Mouse (Mus musculus): Measurements from ENCODE around the gene Gfpt1.
"Not testable (repeated sequence)": the region's sequence is repeated elsewhere in the genome, so short reads cannot be mapped to it uniquely, and the experiment has no call there.

The Gfpt1 gene

DNA sequence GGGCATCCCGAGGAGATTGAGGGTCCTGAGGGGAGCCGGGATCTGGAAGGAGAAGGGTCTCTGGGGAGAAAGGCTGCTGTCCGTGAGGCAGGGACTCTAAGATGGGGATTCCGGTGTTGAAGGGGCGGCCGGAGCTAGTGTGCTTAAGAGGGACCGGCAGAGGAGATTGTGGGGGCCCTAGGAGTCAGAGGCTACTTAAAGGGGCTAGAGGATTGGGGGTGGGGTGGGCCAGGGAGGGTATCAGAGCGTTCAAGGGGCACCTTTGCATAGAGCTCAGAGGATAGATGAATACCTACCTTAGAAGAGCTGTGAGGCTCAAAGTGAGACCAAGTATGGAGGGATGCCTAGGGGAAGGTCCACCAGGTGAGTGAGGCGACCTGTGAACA, 478 bp downstream of the Gfpt1 start:
- no peak for DNase-seq

DNA sequence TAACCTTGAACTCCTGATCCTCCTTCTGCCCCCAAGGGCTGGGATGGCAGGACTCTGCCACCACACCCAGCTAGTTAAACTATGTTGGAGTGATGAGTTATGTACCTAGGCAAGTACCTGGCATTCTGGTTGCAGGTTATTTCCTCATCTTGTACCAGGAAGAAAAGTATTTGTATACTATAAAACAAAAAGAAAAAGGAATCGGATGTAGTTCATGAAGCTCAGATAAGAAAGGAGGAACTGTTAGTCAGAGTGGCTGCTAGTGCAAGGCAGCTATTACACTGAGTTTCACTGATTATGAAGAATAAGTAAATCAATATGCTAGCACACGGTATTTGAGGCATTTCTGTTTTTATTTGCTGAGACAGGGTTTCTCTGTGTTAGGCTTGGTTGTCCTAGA, 2.2 kb downstream of the Gfpt1 start:
- DNase-seq = no peak

DNA sequence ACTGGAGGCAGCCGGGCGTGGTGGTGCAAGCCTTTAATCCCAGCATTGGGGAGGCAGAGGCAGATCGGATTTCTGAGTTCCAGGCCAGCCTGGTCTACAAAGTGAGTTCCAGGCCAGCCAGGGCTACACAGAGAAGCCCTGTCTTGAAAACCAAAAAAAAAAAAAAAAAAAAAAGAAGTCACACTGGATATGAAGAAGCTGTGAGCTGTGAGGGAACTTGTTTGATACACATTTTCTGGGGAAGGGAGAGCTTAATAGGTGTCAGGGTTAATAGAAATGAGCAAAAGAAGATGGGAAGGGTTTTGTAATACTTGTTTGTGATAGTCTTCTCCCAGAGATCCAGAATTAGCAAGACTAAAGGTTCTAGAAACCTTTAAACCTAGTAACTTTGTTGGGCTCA, 2.9 kb downstream of the Gfpt1 start:
- no peak for DNase-seq

DNA sequence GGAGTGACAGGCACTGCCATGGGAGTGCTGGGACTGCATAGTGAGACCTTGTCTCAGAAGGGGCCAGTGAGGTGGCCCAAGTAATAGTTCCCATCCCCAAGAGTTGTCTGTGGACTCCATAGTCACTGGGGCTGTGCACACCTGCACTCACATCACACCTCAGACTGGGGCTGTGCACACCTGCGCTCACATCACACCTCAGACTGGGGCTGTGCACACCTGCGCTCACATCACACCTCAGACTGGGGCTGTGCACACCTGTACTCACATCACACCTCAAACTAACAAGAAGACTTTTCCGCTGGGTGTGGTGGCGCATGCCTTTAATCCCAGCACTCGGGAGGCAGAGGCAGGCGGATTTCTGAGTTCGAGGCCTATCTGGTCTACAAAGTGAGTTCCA, 6.1 kb downstream of the Gfpt1 start:
- DNase-seq = not testable (repeated sequence)

DNA sequence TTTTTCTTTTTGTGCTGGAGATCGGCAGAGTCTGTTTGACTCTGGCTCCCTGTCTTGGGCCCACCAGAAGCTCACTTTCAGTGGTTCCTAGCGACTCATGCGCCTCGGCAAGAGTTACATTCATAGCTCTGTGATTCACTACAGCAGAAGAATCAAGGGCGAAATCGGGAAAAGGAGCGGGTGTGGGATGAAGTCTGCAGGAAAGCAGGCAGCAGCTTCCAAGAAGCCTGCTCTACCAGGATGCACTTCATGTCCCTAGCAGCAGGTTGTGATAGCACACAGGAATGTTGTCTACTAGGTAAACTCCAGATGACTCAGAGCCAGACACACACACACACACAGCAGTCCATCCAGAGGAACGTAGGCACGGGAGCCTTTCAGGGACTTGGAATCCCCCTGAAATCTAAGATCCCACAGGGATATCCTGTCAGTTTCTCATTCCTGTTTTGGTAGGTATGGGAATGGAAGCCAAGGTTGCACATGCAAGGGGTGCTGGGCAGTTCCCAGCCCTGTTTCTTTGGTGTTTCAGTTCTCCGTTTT, 9.3 kb downstream of the Gfpt1 start:
- DNase-seq = no peak

DNA sequence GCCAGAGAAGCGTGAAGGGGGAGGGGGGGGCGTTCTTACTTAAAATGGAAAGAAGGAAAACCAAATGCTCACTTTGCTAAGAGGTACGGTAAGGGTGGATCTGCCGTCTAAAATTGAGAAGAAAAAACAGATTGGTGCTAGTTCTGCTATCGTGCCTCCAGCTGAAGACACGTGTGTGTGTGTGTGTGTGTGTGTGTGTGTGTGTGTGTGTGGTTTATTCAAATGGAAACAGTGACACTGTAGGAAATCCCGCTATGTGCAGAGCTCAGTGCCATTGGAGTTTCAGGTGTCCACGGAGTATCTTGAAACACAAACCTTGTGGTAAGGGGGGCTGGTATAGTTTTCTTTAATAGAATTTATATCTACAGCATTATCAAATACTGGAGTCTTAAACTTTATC, 11.5 kb downstream of the Gfpt1 start:
- DNase-seq = no peak

DNA sequence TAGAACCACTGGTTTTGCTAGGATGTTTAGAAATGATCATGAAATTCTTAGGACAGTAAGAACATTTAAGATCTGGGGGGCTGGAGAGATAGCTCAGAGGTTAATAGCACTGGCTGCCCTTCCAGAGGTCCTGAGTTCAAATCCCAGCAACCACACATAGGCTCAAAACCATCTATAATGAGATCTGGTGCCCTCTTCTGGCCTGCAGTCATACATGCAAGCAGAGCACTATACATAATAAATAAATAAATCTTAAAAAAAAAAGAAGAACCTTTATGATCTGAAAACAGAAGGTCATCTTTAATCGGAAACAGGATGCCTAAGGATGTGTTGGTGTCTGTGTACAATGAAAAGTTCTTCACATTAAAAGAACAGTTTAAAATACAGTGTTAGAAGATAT, 17.1 kb downstream of the Gfpt1 start:
- DNase-seq = no peak

- DNase-seq = no peak
These were observed 20.9 kb downstream of the Gfpt1 start for GRCm38 (mm10) chr6:87063586-87063985.

- DNase-seq = no peak
These were observed 25.6 kb downstream of the Gfpt1 start for GRCm38 (mm10) chr6:87068209-87068608.

DNA sequence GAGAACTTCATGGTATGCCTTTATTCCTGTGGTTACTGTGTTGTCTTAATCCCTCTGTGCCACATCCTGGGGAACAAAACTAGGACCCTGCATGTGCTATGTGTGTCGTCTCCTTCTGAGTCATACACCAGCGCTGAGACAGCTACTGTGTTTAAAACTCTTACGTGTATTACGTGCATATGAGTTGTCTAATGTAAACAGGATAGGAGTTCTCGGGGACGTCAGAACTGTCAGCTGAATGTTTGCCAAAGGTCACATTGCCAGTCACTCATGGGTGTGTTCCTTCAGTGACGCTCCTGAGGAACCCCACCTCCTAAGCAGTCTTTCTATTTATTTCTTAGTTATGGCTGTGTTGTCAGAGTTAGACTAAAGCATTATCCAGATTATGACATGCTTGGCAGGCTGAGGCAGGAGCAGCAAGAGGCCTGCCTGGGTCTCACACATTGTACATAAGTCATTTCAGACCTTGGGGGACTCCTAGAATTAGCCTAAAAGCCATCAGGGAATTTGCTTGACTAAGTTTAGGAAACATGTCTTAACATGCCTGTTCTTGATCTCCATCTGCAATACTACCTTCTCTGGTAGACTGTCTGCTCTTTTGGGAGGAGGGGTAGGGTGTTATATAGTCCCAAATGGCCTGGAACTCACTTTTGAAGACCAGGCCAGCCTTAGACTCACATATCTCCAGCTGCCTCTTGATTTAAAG, 26.7 kb downstream of the Gfpt1 start:
- no peak for DNase-seq

- DNase-seq = no peak
These were observed 28.0 kb downstream of the Gfpt1 start for GRCm38 (mm10) chr6:87070641-87071040.

GRCm38 (mm10) chr6:87072759-87073158, 30.1 kb downstream of the Gfpt1 start:
- DNase-seq = no peak

DNA sequence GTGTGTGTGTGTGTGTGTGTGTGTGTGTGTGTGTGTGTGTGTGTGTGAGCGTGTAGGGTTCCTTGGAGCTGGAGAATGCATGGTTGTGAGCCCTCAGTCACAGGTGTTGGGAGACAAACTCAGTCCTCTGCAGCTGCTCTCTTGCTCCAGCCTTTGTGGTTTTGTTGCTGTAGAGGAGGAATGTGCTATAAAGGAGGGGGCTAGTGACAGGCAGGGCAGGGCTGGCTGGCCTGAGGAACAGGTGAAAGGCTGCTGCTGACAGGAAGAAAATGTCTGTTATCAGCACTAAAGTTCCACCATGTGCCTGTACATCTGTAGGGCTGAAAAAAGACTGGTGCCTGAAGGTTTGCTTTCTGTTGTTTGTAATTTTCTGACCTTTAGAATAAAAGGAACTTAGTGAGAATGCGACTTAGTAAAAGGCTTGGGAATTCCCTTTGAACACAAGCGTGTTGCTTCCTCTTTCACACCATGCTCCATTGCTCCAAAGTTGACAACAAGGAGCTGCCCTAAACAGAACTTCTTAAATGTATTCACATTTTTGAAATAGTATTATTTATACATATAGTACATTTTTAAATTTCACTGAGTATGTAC, 32.5 kb downstream of the Gfpt1 start:
- DNase-seq = peak; percentile 36

- no peak for DNase-seq
These were observed 36.8 kb downstream of the Gfpt1 start for GRCm38 (mm10) chr6:87079457-87079856.

- DNase-seq = peak; percentile 65
These were observed 42.4 kb downstream of the Gfpt1 start for GRCm38 (mm10) chr6:87085026-87085425.

GRCm38 (mm10) chr6:87088356-87088755, 45.7 kb downstream of the Gfpt1 start:
- no peak for DNase-seq

DNA sequence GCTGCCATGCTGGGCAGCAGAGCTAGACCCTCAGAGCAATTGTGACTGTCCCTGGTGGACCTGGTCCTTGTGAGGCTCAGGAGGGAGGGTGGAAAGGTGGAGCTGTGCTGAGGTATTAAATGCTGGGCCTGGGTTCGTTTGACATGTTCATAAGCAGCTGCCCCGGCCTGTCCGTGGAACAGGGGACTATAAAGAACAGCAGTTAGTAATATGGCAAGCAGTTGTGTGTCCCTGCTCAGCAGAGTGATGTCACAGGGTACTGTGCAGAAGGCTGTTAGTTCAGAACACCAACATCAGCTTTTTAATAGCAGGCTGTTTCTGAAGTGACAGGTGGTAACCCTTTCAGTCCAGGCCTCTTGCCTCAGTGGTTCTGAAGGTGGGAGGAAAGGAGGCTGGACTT, 48.2 kb downstream of the Gfpt1 start:
- no peak for DNase-seq

DNA sequence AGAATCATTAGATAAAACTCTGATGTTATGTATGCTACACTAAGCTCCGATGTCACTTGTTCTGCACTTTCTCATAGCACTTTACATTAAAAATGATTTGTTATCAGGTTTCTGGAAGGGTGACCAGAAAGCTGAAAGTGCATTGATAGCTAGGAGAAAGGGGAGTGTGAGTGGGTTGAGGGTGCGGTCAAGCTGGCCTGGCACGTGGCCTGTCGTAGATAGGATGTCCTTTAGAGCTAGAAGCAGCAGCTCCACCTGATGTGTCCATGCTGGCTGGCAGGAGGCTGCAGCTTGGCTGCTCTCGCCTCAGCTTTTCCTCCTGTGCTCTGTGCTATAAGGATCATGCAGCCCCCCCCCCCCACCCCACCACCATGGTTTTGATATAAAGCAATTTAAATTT, 49.8 kb downstream of the Gfpt1 start:
- DNase-seq = peak; percentile 41

GRCm38 (mm10) chr6:87093631-87094030, 51.0 kb downstream of the Gfpt1 start:
- not testable (repeated sequence) for DNase-seq

DNA sequence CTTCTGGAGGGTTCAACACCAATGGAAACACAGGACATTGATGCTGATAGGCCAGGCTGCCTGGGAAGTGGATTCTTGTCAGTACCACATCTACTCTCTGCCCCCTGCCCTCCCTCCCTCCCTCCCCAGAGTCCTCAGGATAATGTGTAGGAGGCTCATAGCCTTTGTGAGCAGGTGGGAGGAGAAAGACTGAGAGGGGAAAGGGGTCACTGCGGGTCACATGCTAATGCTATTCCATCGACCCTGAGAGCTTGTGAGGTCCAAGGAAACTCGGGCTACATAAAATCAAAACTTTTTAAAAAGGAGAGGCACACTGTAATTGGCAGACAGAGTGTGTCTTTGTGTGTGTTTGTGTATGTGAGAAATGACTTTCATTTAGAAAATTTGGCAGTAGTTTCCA, 56.6 kb downstream of the Gfpt1 start:
- no peak for DNase-seq

- DNase-seq = no peak
These were observed 57.1 kb downstream of the Gfpt1 start for GRCm38 (mm10) chr6:87099671-87100296.

- no peak for DNase-seq
These were observed 57.8 kb downstream of the Gfpt1 start for GRCm38 (mm10) chr6:87100297-87101020.

DNA sequence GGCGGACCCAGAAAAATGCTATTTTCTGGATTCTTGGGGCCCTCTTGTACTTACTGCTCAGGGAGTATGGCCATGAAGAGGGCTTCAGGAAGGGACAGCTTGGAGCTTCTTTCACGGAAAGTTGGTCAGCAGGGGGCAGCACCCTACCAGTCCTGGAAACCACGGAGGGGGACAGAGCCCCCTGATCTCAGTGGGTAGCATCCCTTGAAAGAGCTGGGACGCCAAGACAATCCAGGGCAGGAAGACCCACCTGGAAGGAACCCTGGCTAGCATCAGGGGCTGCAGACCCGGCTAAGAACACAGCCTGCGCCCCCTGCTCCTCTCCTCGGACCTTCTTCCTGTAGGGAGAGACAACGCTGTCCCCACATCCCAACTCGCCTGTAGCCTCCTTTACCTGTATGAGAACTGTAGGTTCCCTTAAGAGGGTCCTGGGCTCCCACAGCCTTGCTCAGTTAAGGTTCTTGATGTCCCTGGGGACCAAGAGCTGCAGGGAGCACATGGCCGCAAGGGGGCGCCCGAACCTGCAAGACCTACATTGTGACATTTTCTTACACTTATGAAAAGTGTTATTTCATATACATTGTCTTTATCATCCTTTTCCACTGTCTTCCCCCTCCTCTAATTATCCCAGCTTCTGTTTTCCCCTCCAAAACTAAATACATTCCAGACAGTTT, 58.8 kb downstream of the Gfpt1 start:
- DNase-seq = peak; percentile 89

All from liver (tissue).